Mouse (Mus musculus) heart, embryonic 12.5 days (tissue): ENCODE data around the gene Extl1. TPM values are rescaled to one million over a fixed set of nuclear protein-coding genes. Genes with fewer than 3 reads are reported as not detected.

ENCODE experiments used
- ATAC-seq: fragments of 200-750 bp; cut with Nextera tagmentation; 2 replicates; pipeline ENCODE4 v1.8.0; 2017; ENCODE audit warnings: moderate TSS enrichment, moderate library complexity; ENCODE audit not compliant: insufficient number of reproducible peaks, low FRiP score
- H3K27ac ChIP-seq: fragments of 300-500 bp; sonication (generic); 2 replicates; pipeline ENCODE4 v1.5.1; 2016; ENCODE audit warnings: mild to moderate bottlenecking, moderate library complexity; ENCODE audit not compliant: poor library complexity, severe bottlenecking
- H3K27me3 ChIP-seq: fragments of 300-500 bp; sonication (generic); replicated peaks from 2 replicates; pipeline ENCODE4 v1.6.1; 2016; ENCODE audit warnings: mild to moderate bottlenecking, moderate library complexity
- H3K36me3 ChIP-seq: fragments of 300-500 bp; sonication (generic); 2 replicates; pipeline ENCODE4 v1.6.1; 2016; ENCODE audit warnings: mild to moderate bottlenecking, moderate library complexity
- H3K4me1 ChIP-seq: fragments of 300-500 bp; sonication (generic); replicated peaks from 2 replicates; pipeline ENCODE4 v1.6.1; 2016; ENCODE audit warnings: mild to moderate bottlenecking
- H3K4me2 ChIP-seq: fragments of 300-500 bp; sonication (generic); 2 replicates; pipeline ENCODE4 v1.6.1; 2016; ENCODE audit warnings: mild to moderate bottlenecking, moderate library complexity
- H3K4me3 ChIP-seq: fragments of 300-500 bp; sonication (generic); 2 replicates; pipeline ENCODE4 v1.5.1; 2016; ENCODE audit warnings: mild to moderate bottlenecking
- H3K9ac ChIP-seq: fragments of 300-500 bp; sonication (generic); 2 replicates; pipeline ENCODE4 v1.6.1; 2016; ENCODE audit warnings: mild to moderate bottlenecking, moderate library complexity
- H3K9me3 ChIP-seq: fragments of 300-500 bp; sonication (generic); replicated peaks from 2 replicates; pipeline ENCODE4 v1.6.1; 2016; ENCODE audit warnings: mild to moderate bottlenecking, moderate library complexity
- WGBS: fragments of 180-500 bp; shearing (Covaris S2); methylation state at CpG from one replicate; pipeline ENCODE4 v1.1.7; 2016; 5-methylcytosine and 5-hydroxymethylcytosine counted together
- polyA plus RNA-seq: library from polyadenylated mRNA; unstranded; fragments of >200 nt; fragmentation: Nextera tagmentation; extraction: Ambion mirVana; gene quantifications from 2 replicates; pipeline ENCODE4 v1.2.1, GENCODE M21; 2016

The Extl1 gene
- polyA plus RNA-seq, 1 experiment from 2014 or later, result 3.1 TPM

GRCm38 (mm10) chr4:134391636-134392035 lies 8.0 kb upstream of the Extl1 start:
- no peak for ATAC-seq
- no peak overlapping the region for H3K27ac ChIP-seq
- peaks cover 6% of the 10 kb centered on the region for H3K4me1 ChIP-seq
- H3K36me3 ChIP-seq, result no peaks in the 10 kb centered on the region
- no peak overlapping the region for H3K9ac ChIP-seq
- WGBS, result 70% methylated on average over 1 of the region's 1 CpGs
- no peak overlapping the region for H3K4me2 ChIP-seq
- no peak overlapping the region for H3K4me3 ChIP-seq
- no peaks in the 10 kb centered on the region; the same call in 1 of the 2 replicates for H3K9me3 ChIP-seq
- no peaks in the 10 kb centered on the region for H3K27me3 ChIP-seq

- Histone ChIP-seq H3K9ac (no peak overlapping the region), H3K9me3 (no peaks in the 10 kb centered on the region; the same call in 1 of the 2 replicates), H3K4me3 (no peak overlapping the region), H3K36me3 (no peaks in the 10 kb centered on the region), H3K4me2 (no peak overlapping the region), H3K27me3 (no peaks in the 10 kb centered on the region), H3K27ac (no peak overlapping the region), H3K4me1 (peaks cover 5% of the 10 kb centered on the region)
- no peak for ATAC-seq
- 17% methylated on average over 5 of the region's 5 CpGs for WGBS
These were observed 4.7 kb upstream of the Extl1 start for GRCm38 (mm10) chr4:134388397-134388796.

- no peak overlapping the region for H3K4me3 ChIP-seq
- H3K27me3 ChIP-seq, result no peaks in the 10 kb centered on the region
- 69% methylated on average over 6 of the region's 6 CpGs for WGBS
- no peaks in the 10 kb centered on the region for H3K36me3 ChIP-seq
- H3K27ac ChIP-seq, result no peak overlapping the region
- peaks cover under 1% of the 10 kb centered on the region; the same call in 1 of the 2 replicates for H3K4me1 ChIP-seq
- no peak overlapping the region for H3K4me2 ChIP-seq
- ATAC-seq, result no peak
- no peak overlapping the region for H3K9ac ChIP-seq
- no peaks in the 10 kb centered on the region; the same call in 1 of the 2 replicates for H3K9me3 ChIP-seq
These were observed 3.6 kb upstream of the Extl1 start for GRCm38 (mm10) chr4:134387268-134387667.

DNA sequence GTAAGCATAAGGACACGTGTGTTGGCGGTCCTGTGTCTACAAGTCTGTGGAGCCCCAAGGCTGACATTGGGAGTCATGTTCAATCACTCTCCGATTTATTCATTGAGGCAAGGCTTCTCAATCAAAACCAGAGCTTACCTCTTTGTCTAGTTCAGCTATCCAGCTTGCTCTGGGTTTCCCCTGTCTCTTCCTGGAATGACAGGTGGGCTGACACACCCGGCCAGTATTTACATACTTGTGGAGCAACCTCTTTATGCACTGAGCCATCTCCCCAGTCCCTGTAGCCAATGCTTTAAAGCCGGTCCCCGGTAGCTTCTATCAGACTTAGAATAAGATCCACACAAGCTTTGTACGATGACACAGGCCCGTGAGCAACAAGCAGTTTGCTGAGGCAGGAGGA lies 4.1 kb downstream of the Extl1 start:
- no peak for ATAC-seq
- Histone ChIP-seq H3K36me3 (no peaks in the 10 kb centered on the region), H3K4me1 (peaks cover 13% of the 10 kb centered on the region), H3K9ac (no peak overlapping the region), H3K9me3 (no peaks in the 10 kb centered on the region), H3K27ac (no peak overlapping the region), H3K27me3 (no peaks in the 10 kb centered on the region), H3K4me2 (no peak overlapping the region), H3K4me3 (no peak overlapping the region)
- 81% methylated on average over 8 of the region's 8 CpGs for WGBS

- Histone ChIP-seq H3K9ac (no peak overlapping the region), H3K27me3 (peaks cover 4% of the 10 kb centered on the region; the same call in 1 of the 2 replicates), H3K4me2 (no peak overlapping the region), H3K36me3 (no peaks in the 10 kb centered on the region), H3K9me3 (no peaks in the 10 kb centered on the region), H3K27ac (0 out of 2 replicates have a peak overlapping the region, but pooled peaks have one; percentile 10), H3K4me1 (peaks cover 13% of the 10 kb centered on the region), H3K4me3 (no peak overlapping the region)
- 38% methylated on average over 10 of the region's 10 CpGs for WGBS
- ATAC-seq, result no peak
These were observed 5.5 kb downstream of the Extl1 start for GRCm38 (mm10) chr4:134378089-134378615.

DNA sequence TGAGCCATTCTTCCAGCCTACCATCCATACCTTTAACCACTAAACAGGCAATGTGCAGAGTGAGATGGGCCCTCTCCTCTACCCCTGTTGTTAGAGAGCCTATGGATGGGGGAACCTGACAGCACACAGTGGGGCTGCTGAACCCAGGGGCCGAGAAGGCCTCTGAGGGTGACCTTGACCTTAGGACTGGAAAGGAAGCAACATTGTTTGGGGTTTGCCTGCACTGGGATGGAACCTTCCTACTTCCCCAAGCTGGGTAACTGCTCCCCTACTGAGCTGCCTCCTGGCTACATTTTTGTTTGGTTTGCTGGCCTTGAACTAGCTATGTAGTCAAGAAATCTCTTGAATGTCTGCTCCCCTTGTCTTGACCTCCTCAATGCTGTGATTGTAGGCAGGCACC lies 9.3 kb downstream of the Extl1 start:
- no peak for ATAC-seq
- Histone ChIP-seq H3K27me3 (peaks cover 32% of the 10 kb centered on the region), H3K9me3 (no peaks in the 10 kb centered on the region), H3K36me3 (no peaks in the 10 kb centered on the region), H3K27ac (no peak overlapping the region), H3K4me3 (no peak overlapping the region), H3K9ac (no peak overlapping the region), H3K4me1 (peaks cover 36% of the 10 kb centered on the region), H3K4me2 (no peak overlapping the region)
- 69% methylated on average over 1 of the region's 1 CpGs for WGBS

DNA sequence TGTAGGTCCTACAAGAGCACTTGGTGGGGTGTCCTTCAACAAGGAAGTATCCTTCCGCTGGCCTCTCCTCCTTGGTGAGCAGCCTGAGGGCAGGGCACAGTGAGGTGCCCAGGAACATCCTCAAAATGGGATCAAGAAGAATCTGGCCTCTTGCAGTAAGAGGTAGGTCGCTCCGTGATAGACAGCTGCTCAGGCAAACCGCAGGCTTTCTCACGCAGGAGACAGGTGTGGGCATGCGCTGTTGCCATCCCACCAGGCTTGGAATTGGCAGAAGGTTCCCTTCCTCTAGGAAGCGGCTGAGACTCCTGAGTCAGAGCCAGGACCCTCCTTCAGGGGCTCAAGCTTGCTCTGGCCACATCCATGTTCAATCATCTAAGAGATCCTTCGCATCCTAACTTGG lies 10.4 kb downstream of the Extl1 start:
- Histone ChIP-seq H3K9ac (no peak overlapping the region), H3K9me3 (no peaks in the 10 kb centered on the region), H3K4me2 (no peak overlapping the region), H3K4me1 (peaks cover 28% of the 10 kb centered on the region), H3K27ac (no peak overlapping the region), H3K27me3 (peaks cover 36% of the 10 kb centered on the region), H3K4me3 (no peak overlapping the region), H3K36me3 (no peaks in the 10 kb centered on the region)
- no peak for ATAC-seq
- WGBS, result 82% methylated on average over 8 of the region's 8 CpGs

DNA sequence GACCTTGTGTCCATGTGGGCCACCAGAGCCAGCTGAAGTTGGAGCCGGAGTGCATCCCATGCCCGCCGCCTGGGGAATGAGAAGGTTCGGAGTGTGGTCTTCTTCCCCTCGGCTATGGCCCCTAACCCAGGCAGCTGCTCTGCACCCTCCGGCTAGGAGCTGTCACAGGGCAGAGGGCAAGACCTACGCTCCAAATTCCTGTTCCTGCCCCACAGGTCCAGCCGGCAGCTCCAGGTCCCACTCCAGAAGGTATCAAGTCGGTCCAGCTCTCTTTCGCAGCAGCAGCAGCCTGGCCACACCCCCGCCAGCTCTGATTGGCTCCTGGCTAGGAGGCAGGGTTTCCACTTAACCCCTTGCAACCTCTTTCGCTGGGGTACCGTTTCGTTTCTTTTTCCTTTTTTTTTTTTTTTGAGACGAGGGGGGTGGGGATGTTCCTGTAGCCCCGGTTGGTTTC lies 11.3 kb downstream of the Extl1 start:
- 0% methylated on average over 16 of the region's 16 CpGs for WGBS
- Histone ChIP-seq H3K27me3 (peaks cover 44% of the 10 kb centered on the region), H3K9ac (peak overlapping the region; percentile 51; the same call in 1 of the 2 replicates), H3K4me2 (peak overlapping the region; percentile 73), H3K4me3 (peak overlapping the region; percentile 45), H3K4me1 (peaks cover 24% of the 10 kb centered on the region), H3K36me3 (no peaks in the 10 kb centered on the region), H3K27ac (no peak overlapping the region), H3K9me3 (no peaks in the 10 kb centered on the region)
- ATAC-seq, result peak; percentile 68; the same call in 1 of the 2 replicates

GRCm38 (mm10) chr4:134371316-134371855 lies 12.3 kb downstream of the Extl1 start:
- Histone ChIP-seq H3K27ac (no peak overlapping the region), H3K36me3 (no peaks in the 10 kb centered on the region), H3K9ac (peak overlapping the region; percentile 51), H3K4me3 (peak overlapping the region; percentile 45), H3K4me1 (peaks cover 24% of the 10 kb centered on the region), H3K9me3 (no peaks in the 10 kb centered on the region), H3K27me3 (peaks cover 45% of the 10 kb centered on the region), H3K4me2 (peak overlapping the region; percentile 73)
- ATAC-seq, result no peak
- 1% methylated on average over 17 of the region's 17 CpGs for WGBS

DNA sequence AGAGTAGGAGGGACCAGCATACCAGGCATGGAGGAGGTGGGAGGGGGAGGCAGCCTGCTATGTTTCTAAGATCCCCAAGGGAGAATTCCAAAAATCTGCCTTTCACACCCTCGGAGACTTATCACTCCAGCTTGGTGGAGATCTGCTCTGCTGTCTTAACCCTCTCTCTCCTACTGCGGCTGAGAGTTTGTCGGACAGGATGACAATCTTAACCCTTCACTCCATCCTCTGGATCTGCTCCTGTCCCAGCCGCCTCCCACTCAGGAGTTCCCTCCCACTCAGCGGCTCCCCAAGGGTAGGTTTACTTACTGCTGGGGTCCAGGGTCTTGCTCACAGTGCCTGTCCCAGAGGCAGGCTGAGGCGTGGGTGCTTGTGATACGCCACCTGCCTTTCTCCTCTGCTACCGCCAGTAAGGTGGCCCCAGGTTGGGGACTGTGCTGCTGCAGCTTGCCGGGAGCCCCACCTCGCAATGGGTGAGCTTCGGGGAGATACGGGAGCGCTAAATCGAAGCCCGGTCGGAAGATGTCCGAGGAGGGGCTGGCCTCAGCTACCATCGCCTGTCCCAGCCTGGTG lies 12.9 kb downstream of the Extl1 start:
- H3K9me3 ChIP-seq, result no peaks in the 10 kb centered on the region
- peak overlapping the region; percentile 73 for H3K4me2 ChIP-seq
- peak overlapping the region; percentile 45 for H3K4me3 ChIP-seq
- WGBS, result under 1% methylated on average over 18 of the region's 18 CpGs
- peaks cover 24% of the 10 kb centered on the region for H3K4me1 ChIP-seq
- no peaks in the 10 kb centered on the region for H3K36me3 ChIP-seq
- peak overlapping the region; percentile 51 for H3K9ac ChIP-seq
- H3K27me3 ChIP-seq, result peaks cover 52% of the 10 kb centered on the region
- ATAC-seq, result no peak
- H3K27ac ChIP-seq, result no peak overlapping the region

DNA sequence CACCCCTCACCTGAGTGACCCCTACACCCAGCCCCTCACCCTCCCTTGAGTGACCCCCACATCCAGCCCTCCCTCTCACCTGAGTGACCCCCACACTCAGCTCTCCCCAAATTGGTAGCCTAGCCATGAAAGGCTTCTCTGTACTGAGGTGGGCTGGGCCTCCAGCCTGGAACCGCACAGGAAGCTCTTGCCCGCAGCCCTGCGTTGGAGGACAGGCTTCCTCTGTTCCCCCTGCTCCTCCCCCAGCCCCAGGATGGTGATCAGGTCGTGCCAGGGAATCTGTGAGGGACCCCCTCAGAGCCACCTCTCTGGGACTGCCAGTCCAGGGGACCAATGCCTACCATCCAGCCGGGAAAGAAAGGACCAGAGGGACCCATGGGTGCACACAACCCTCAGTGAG lies 18.4 kb downstream of the Extl1 start:
- Histone ChIP-seq H3K27ac (no peak overlapping the region), H3K4me1 (peaks cover 21% of the 10 kb centered on the region), H3K27me3 (peaks cover 42% of the 10 kb centered on the region), H3K9ac (no peak overlapping the region), H3K9me3 (no peaks in the 10 kb centered on the region), H3K4me3 (no peak overlapping the region), H3K36me3 (no peaks in the 10 kb centered on the region), H3K4me2 (no peak overlapping the region)
- no peak for ATAC-seq
- 42% methylated on average over 5 of the region's 5 CpGs for WGBS
